Mouse (Mus musculus) right cerebral cortex, postnatal 4 days (tissue): Measurements from ENCODE around the gene Tia1.

Experiments used
- DNase-seq: peaks from one replicate; pipeline ENCODE4 v3.0.0-alpha.2; 2022

The Tia1 gene

GRCm38 (mm10) chr6:86438272-86439118, 34.5 kb downstream of the Tia1 start, which contains the start of gene C87436:
C87436 (plus strand) TSS chr6:86438374.
- peak; percentile 89 for DNase-seq

- DNase-seq: no peak
Observed at GRCm38 (mm10) chr6:86439119-86439496, 35.1 kb downstream of the Tia1 start.

- DNase-seq: no peak
Observed at GRCm38 (mm10) chr6:86439531-86439930, 35.5 kb downstream of the Tia1 start.

- no peak for DNase-seq
Observed at GRCm38 (mm10) chr6:86441571-86441970, 37.6 kb downstream of the Tia1 start.

- no peak for DNase-seq
Observed at GRCm38 (mm10) chr6:86445551-86445950, 41.5 kb downstream of the Tia1 start.

GRCm38 (mm10) chr6:86446927-86447568, 43.0 kb downstream of the Tia1 start:
- no peak for DNase-seq

GRCm38 (mm10) chr6:86456727-86457126, 52.7 kb downstream of the Tia1 start:
- no peak for DNase-seq

GRCm38 (mm10) chr6:86463079-86463478, 59.1 kb downstream of the Tia1 start:
- no peak for DNase-seq

GRCm38 (mm10) chr6:86471317-86471716, 67.3 kb downstream of the Tia1 start:
- no peak for DNase-seq

GRCm38 (mm10) chr6:86471760-86472099, 67.7 kb downstream of the Tia1 start:
- no peak for DNase-seq

GRCm38 (mm10) chr6:86472100-86472955, 68.3 kb downstream of the Tia1 start:
- peak; percentile 100 for DNase-seq

- no peak for DNase-seq
Observed at GRCm38 (mm10) chr6:86473077-86473476, 69.1 kb downstream of the Tia1 start.

- no peak for DNase-seq
Observed at GRCm38 (mm10) chr6:86474072-86474471, 70.1 kb downstream of the Tia1 start.

GRCm38 (mm10) chr6:86474646-86475181, 70.7 kb downstream of the Tia1 start:
- DNase-seq: no peak

- DNase-seq: no peak
Observed at GRCm38 (mm10) chr6:86475462-86476167, 71.6 kb downstream of the Tia1 start.

- no peak for DNase-seq
Observed at GRCm38 (mm10) chr6:86476931-86477330, 72.9 kb downstream of the Tia1 start.

GRCm38 (mm10) chr6:86479311-86479710, 75.3 kb downstream of the Tia1 start:
- no peak for DNase-seq

GRCm38 (mm10) chr6:86479816-86480188, 75.8 kb downstream of the Tia1 start:
- DNase-seq: no peak

- DNase-seq: no peak
Observed at GRCm38 (mm10) chr6:86480189-86480831, 76.3 kb downstream of the Tia1 start.

GRCm38 (mm10) chr6:86481871-86482270, 77.9 kb downstream of the Tia1 start:
- no peak for DNase-seq
